Mouse (Mus musculus) CD4-positive, CD25-positive, alpha-beta regulatory T cell, adult 2 months (primary cell): Measurements from ENCODE around the gene Phf12.

Experiments used
- DNase-seq: peaks from one replicate; pipeline ENCODE4 v3.0.0-alpha.2; 2012; ENCODE audit warnings: low read depth, low spot score

The Phf12 gene

DNA sequence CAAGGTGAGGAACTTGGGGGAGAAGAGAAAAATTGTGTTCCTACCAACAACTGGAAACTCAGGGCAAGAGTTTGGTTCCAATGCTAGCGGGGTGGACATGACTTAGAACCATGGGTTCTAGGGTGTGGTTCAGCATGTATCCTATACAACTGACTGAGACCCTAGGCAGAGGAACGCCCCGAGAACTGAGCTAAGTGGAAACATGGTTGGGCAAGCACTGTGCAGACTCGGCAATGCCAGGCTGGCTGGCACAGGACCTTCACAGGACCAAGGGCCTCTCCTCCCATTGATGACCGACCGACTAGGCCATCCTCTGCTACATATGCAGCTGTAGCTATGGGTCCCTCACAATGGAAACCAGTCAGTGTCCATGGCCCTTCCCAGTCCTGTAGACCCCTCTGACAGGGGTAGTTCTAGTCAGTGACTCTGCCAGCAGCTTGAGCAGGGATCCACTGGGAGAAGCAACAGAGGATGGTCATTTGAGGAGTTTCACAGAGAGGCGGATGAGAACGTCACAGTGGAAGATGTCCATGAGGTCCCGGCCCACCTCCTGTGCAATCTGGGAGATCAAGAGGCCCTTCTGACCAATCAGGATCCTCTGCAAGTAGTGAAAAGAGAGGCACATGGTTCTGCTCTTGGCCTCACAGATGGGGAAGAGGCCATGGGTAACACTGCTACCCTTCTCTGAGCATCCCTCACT, 91.2 kb downstream of the Phf12 start:
- DNase-seq, result no peak

DNA sequence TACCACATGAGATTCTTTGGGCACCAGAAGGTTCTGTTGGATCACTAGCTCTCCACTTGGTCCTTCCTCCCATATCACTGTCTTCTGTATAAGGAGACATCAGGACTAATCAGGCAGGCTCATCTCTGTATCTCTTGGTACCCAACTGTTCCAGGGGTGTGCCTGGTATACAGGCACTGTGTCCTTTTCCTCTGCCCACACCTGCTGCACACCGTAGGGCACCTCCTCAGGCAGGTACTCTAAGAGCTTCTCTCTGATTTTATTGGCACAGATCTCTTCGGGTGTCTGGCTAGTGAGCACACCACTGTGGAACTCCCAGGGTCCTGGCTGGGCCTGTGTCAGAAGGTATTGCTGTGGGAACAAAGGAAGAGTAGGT, 91.7 kb downstream of the Phf12 start:
- DNase-seq, result no peak

DNA sequence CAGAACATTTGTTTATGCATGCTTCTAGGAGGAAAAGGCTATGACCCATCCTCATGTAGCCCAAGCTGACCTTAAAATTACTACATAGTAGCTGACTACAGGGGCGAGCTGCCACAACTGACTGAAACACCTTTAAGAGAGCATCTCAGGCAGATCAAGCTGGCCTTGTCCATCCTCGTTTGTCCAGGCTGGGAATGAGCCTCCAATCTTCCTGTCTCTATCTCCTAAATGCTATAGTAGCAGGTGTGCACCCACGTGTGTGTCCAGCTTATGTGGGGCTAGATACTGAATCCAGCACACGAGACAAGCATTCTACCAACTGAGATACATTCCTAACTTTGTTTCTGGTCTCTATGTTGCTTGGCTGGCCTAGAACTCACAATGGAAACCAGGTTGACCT, 92.1 kb downstream of the Phf12 start:
- no peak for DNase-seq
